Mouse (Mus musculus) MEL (cell line): Measurements from ENCODE around the gene Hist1h1t. TPM values are rescaled to one million over a fixed set of nuclear protein-coding genes. Genes with fewer than 3 reads are reported as not detected.
"Not testable (repeated sequence)": the region's sequence is repeated elsewhere in the genome, so short reads cannot be mapped to it uniquely, and the experiment has no call there.

Experiments used
- DNase-seq: peaks from one replicate; pipeline ENCODE4 v3.0.0; 2011; ENCODE audit warnings: low read depth, low spot score
- H3K27ac ChIP-seq: 2 replicates; pipeline ENCODE4 v1.5.1; 2012; ENCODE audit warnings: low read depth, mild to moderate bottlenecking, control low read depth, low read length, moderate library complexity; ENCODE audit not compliant: control insufficient read depth
- H3K27me3 ChIP-seq, 2 experiments: fragments of 150-350 bp in 1 of 2; sonication (generic) in 1 of 2; 2 replicates each; pipeline ENCODE4 v1.6.1; 2012; ENCODE audit warnings: low read length in 2 of 2, mild to moderate bottlenecking in 2 of 2, improper control_type of control experiment in 1 of 2, moderate library complexity in 1 of 2; ENCODE audit not compliant: insufficient read depth in 2 of 2, control insufficient read depth in 1 of 2
- H3K36me3 ChIP-seq, 2 experiments: 2 replicates each; pipeline ENCODE4 v1.6.1; 2012 to 2014; ENCODE audit warnings: low read length in 2 of 2, improper control_type of control experiment in 1 of 2, inconsistent platforms in 1 of 2, mild to moderate bottlenecking in 1 of 2; ENCODE audit not compliant: insufficient read depth in 2 of 2, control insufficient read depth in 1 of 2
- H3K4me1 ChIP-seq, 2 experiments: fragments of 150-350 bp in 1 of 2; sonication (generic) in 1 of 2; 2 replicates each; pipeline ENCODE4 v1.6.1; 2012; ENCODE audit warnings: low read length in 2 of 2, improper control_type of control experiment in 1 of 2, mild to moderate bottlenecking in 1 of 2; ENCODE audit not compliant: insufficient read depth in 2 of 2, control insufficient read depth in 1 of 2
- H3K4me3 ChIP-seq, 2 experiments: fragments of 150-350 bp in 1 of 2; sonication (generic) in 1 of 2; 2 replicates each; pipeline ENCODE4 v1.5.1; 2012; ENCODE audit warnings: low read depth in 2 of 2, low read length in 2 of 2, mild to moderate bottlenecking in 2 of 2, moderate library complexity in 2 of 2, control low read depth in 1 of 2, improper control_type of control experiment in 1 of 2; ENCODE audit not compliant: control insufficient read depth in 1 of 2, insufficient read depth in 1 of 2
- H3K79me2 ChIP-seq: 2 replicates; pipeline ENCODE4 v1.6.1; 2012; ENCODE audit warnings: mild to moderate bottlenecking, low read length, moderate library complexity; ENCODE audit not compliant: control insufficient read depth, poor library complexity, insufficient read depth
- H3K9ac ChIP-seq: 2 replicates; pipeline ENCODE4 v1.6.1; 2012; ENCODE audit warnings: low read depth, mild to moderate bottlenecking, control low read depth, low read length, moderate library complexity; ENCODE audit not compliant: control insufficient read depth, poor library complexity, severe bottlenecking
- H3K9me3 ChIP-seq: fragments of 150-350 bp; sonication (generic); replicated peaks from 2 replicates; pipeline ENCODE4 v1.6.1; 2012; ENCODE audit warnings: mild to moderate bottlenecking, low read length, improper control_type of control experiment, moderate library complexity; ENCODE audit not compliant: insufficient read depth
- CHD1 ChIP-seq: IDR thresholded peaks from 2 replicates; pipeline ENCODE4 v1.6.1; 2012; ENCODE audit warnings: low read depth, mild to moderate bottlenecking, inconsistent platforms, low read length, improper control_type of control experiment
- GATA1 ChIP-seq: IDR thresholded peaks from 2 replicates; pipeline ENCODE4 v1.6.1; 2011; ENCODE audit warnings: low read depth, low read length, improper control_type of control experiment
- JUND ChIP-seq: IDR thresholded peaks from 2 replicates; pipeline ENCODE4 v1.6.1; 2011; ENCODE audit warnings: low read depth, mild to moderate bottlenecking, improper control_type of control experiment, low read length
- MEF2A ChIP-seq: IDR thresholded peaks from 2 replicates; pipeline ENCODE4 v1.6.1; 2014; ENCODE audit warnings: low read depth, mild to moderate bottlenecking, inconsistent platforms, low read length, improper control_type of control experiment; ENCODE audit not compliant: poor library complexity, insufficient replicate concordance, severe bottlenecking; ENCODE audit errors: extremely low read depth
- MXI1 ChIP-seq: IDR thresholded peaks from 2 replicates; pipeline ENCODE4 v1.6.1; 2011; ENCODE audit warnings: mild to moderate bottlenecking, low read depth, low read length, improper control_type of control experiment
- MYB ChIP-seq: IDR thresholded peaks from 2 replicates; pipeline ENCODE4 v1.6.1; 2011; ENCODE audit warnings: mild to moderate bottlenecking, low read depth, low read length, improper control_type of control experiment
- POLR2A ChIP-seq, 2 experiments: IDR thresholded peaks; 2 replicates each; pipeline ENCODE4 v1.6.1; 2011 to 2012; ENCODE audit warnings: low read length in 2 of 2, mild to moderate bottlenecking in 2 of 2, control low read depth in 1 of 2, improper control_type of control experiment in 1 of 2, low read depth in 1 of 2, moderate library complexity in 1 of 2; ENCODE audit not compliant: control insufficient read depth in 1 of 2, insufficient read depth in 1 of 2, poor library complexity in 1 of 2
- POLR2AphosphoS5 ChIP-seq: IDR thresholded peaks from 2 replicates; pipeline ENCODE4 v1.6.1; 2012; ENCODE audit warnings: low read depth, borderline replicate concordance, mild to moderate bottlenecking, inconsistent platforms, low read length, moderate library complexity, mixed read lengths
- SIN3A ChIP-seq: IDR thresholded peaks from 2 replicates; pipeline ENCODE4 v1.6.1; 2012; ENCODE audit warnings: low read length, improper control_type of control experiment, inconsistent platforms
- SMC3 ChIP-seq: IDR thresholded peaks from 2 replicates; pipeline ENCODE4 v1.6.1; 2011; ENCODE audit warnings: low read depth, low read length, improper control_type of control experiment
- TAL1 ChIP-seq: IDR thresholded peaks from 2 replicates; pipeline ENCODE4 v1.6.1; 2012; ENCODE audit warnings: mild to moderate bottlenecking, inconsistent platforms, low read length, moderate library complexity, mixed read lengths
- TBP ChIP-seq: IDR thresholded peaks from 2 replicates; pipeline ENCODE4 v1.8.0; 2011; ENCODE audit warnings: low read depth, low read length, improper control_type of control experiment
- UBTF ChIP-seq: IDR thresholded peaks from 2 replicates; pipeline ENCODE4 v1.6.1; 2012; ENCODE audit warnings: low read depth, mild to moderate bottlenecking, inconsistent platforms, low read length, improper control_type of control experiment, moderate library complexity, borderline replicate concordance; ENCODE audit not compliant: insufficient read depth
- ZC3H11A ChIP-seq: IDR thresholded peaks from 2 replicates; pipeline ENCODE4 v1.6.1; 2012; ENCODE audit warnings: low read depth, mild to moderate bottlenecking, inconsistent platforms, low read length, improper control_type of control experiment
- ZNF384 ChIP-seq: IDR thresholded peaks from 2 replicates; pipeline ENCODE4 v1.6.1; 2012; ENCODE audit warnings: low read depth, mild to moderate bottlenecking, inconsistent platforms, low read length, improper control_type of control experiment
- polyA plus RNA-seq, 2 experiments: library from polyadenylated mRNA; stranded (reverse) in 1 of 2; unstranded in 1 of 2; fragments of >175 nt in 1 of 2; fragments of >200 nt in 1 of 2; gene quantifications; 2 replicates each; pipeline versions ENCODE4 v1.2.1 to v1.2.4; 2012; ENCODE audit warnings: low replicate concordance in 2 of 2, low read depth in 1 of 2; ENCODE audit not compliant: insufficient read length in 2 of 2, insufficient read depth in 1 of 2, missing spikeins in 1 of 2
- total RNA-seq: library from RNA; depleted of rRNA; stranded (reverse); fragments of 300-350 nt; gene quantifications from 2 replicates; pipeline ENCODE4 v1.2.3, GENCODE M21; 2012

The Hist1h1t gene
- total and polyA plus RNA-seq, 3 experiments: 2.7 TPM; not detected in 2

DNA sequence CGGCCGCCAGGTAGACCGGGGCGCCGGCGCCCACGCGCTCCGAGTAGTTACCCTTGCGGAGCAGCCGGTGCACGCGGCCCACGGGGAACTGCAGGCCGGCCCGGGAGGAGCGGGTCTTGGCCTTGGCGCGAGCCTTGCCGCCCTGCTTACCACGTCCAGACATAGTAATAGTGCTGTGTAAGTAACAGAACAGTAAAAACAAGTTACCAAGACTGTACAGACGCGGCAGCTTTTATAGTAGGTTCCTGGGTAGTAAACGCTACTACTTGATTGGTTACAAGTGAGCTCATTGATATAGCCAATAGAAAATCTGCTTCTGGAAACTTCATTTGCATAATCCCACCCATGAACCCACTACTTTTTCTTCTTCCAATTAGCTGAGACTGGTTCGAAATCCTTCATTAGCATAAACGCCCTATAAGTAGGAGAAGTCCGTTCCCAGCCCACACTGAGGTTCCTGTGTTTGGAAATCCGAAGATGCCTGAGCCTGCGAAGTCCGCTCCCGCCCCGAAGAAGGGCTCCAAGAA, 11.8 kb upstream of the Hist1h1t start, which contains the start of the genes Hist1h2ac and Hist1h2bc:
Gene Hist1h2ac (minus strand): TSS at position 194 of the 527 bp plus-strand sequence.
Gene Hist1h2bc (plus strand): TSS at position 445 of the 527 bp plus-strand sequence.
- peak; percentile 100 for DNase-seq
- peak within 1 kb of the TSS; percentile 92 for H3K27ac ChIP-seq
- no peaks in the 10 kb centered on the region for H3K27me3 ChIP-seq
- peak within 1 kb of the TSS; percentile 75 for H3K9ac ChIP-seq
- no peaks in the 10 kb centered on the region for H3K79me2 ChIP-seq
- TF ChIP-seq SIN3A (no peak), TBP (peak; percentile 98), POLR2A (IDR thresholded peaks at IDR 0.05; ENCODE audit: control insufficient read depth in 1 of 2, insufficient read depth in 1 of 2, low read depth in 1 of 2, low read length in 2 of 2, poor library complexity in 1 of 2) (peak; percentile 75 to 82), POLR2AphosphoS5 (0 out of 2 replicates have a peak, but pooled peaks have one; percentile 80), UBTF (peak; percentile 12; the same call in 1 of the 2 replicates), MXI1 (no peak)
- peaks cover 0 to 22% of the 10 kb centered on the region in 2 experiments; a peak in 2 of 4 replicates for H3K36me3 ChIP-seq
- H3K4me1 ChIP-seq: peaks cover 0 to 15% of the 10 kb centered on the region in 2 experiments; a peak in 2 of 4 replicates
- peak within 1 kb of the TSS; percentile 25 to 50 for H3K4me3 ChIP-seq
- no peaks in the 10 kb centered on the region for H3K9me3 ChIP-seq

DNA sequence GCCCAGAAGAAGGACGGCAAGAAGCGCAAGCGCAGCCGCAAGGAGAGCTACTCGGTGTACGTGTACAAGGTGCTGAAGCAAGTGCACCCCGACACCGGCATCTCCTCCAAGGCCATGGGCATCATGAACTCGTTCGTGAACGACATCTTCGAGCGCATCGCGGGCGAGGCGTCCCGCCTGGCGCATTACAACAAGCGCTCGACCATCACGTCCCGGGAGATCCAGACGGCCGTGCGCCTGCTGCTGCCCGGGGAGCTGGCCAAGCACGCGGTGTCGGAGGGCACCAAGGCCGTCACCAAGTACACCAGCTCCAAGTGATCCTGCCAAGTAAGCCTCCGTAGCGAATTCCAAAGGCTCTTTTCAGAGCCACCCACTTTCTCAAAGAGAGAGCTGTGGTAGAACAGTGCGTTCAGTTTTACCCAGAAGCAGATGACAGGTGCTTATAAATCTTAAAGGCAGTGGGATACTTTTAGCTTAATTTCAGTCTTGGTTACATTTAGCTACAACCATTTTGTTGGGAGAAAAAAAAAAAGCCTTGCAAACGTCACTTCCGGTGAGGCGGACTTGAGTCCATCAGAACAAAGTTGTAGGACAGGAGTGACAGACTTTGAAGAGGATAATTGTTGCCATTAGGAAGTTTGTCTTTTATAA, 11.2 kb upstream of the Hist1h1t start:
- DNase-seq: peak; percentile 95
- peak overlapping the region; percentile 71 for H3K9ac ChIP-seq
- peak overlapping the region; percentile 9 to 25; a peak in 3 of 4 replicates for H3K4me3 ChIP-seq
- not testable (repeated sequence) for H3K79me2 ChIP-seq, H3K27me3 ChIP-seq, H3K9me3 ChIP-seq
- TF ChIP-seq UBTF (peak; percentile 96; the same call in 1 of the 2 replicates), POLR2AphosphoS5 (peak; percentile 96; the same call in 1 of the 2 replicates), POLR2A (IDR thresholded peaks at IDR 0.05; ENCODE audit: control insufficient read depth in 1 of 2, insufficient read depth in 1 of 2, low read depth in 1 of 2, low read length in 2 of 2, poor library complexity in 1 of 2) (peak; percentile 89 to 95), TBP (peak; percentile 69)
- peaks cover 0 to 27% of the 10 kb centered on the region in 2 experiments; a peak in 2 of 4 replicates for H3K36me3 ChIP-seq
- H3K4me1 ChIP-seq: peaks cover 0 to 19% of the 10 kb centered on the region in 2 experiments; a peak in 2 of 4 replicates
- H3K27ac ChIP-seq: peak overlapping the region; percentile 92

DNA sequence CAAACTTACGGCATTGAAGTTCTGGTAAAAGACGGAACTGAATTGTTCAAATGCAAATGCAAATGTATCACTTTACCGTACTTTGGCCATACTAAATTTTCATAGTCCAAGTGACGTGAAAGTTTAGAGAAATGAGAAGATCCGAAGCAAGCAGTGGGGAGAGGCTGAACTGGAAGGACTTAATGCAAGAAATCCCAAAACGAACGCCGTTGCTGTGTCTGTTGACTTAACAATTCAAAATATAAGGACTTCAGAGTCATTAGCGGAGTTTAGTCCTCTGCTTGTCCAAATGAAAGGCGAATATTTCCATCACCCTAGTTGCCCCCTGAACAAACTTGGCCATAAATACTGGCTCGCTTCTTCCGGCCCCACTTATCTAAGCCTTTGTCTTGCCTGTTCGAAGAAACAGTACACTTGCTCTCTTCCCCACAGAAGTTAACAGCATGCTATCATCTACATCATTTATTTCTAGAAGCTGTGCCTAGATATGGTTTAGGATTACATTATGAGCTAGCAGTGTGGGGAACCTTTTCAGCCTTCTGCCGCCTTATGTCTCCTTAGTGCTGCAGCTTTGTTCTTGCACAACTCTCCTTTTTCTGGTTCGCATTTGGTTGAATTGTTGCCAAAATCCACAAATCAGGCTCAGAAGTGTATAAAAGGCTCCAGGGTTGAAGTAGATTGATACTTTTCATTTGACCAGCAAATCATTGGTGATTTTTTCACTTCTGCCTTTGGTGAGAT, 10.3 kb upstream of the Hist1h1t start:
- Histone ChIP-seq H3K79me2 (no peaks in the 10 kb centered on the region; the same call in 1 of the 2 replicates), H3K27me3 (no peaks in the 10 kb centered on the region), H3K9ac (peak overlapping the region; percentile 71), H3K4me1 (peaks cover 0 to 23% of the 10 kb centered on the region in 2 experiments; a peak in 2 of 4 replicates), H3K36me3 (peaks cover 0 to 26% of the 10 kb centered on the region in 2 experiments; a peak in 2 of 4 replicates), H3K27ac (peak overlapping the region; percentile 92), H3K4me3 (peak overlapping the region; percentile 25 to 48), H3K9me3 (no peaks in the 10 kb centered on the region)
- TF ChIP-seq CHD1 (no peak), ZNF384 (no peak), JUND (no peak), MYB (no peak), TAL1 (no peak), MEF2A (no peak), ZC3H11A (no peak), GATA1 (no peak), SMC3 (no peak)
- peak; percentile 89 for DNase-seq
